ENCODE assay signal across 9 mouse cellular contexts in the genomic region with DNA sequence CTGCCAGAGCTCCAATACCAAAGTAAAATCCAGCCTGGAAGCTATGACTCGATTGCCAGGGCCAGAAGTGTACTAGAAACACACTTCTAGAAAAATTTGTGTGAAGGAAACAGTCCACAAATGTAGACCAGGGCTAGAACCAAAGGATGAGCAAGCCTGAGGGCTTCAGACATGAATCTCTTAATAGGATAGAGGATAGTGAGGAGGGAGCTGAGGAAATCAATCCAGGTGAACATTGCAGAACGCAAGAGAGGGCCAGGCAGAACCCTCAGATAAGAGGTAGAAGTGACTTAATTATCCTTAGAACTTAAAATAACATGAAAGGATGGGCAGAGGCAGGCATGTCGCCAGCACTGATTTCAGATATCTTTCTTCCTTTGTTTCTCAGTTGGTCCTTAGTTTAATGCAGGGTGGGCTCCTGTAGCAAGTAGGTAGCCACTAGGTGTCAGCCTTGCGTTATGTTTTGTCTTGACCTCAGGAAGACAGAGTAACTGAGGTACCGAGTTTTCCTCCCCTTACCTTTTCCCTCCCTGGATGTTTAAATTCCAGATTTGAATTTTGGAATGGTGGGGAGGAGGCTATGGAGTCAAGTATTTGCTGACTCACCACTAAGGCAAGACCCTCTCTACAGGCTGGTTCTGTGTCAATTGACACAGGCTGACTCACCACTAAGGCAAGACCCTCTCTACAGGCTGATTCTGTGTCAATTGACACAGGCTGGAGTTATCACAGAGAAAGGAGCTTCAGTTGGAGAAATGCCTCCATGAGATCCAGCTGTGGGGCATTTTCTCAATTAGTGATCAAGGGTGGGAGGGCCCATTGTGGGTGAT. TPM values are rescaled to one million over a fixed set of nuclear protein-coding genes. Genes with fewer than 3 reads are reported as not detected.
A peak's percentile ranks its signal among the peaks of the same experiment; 100 is the strongest.
DNase-seq lines count a peak whose midpoint lies in the region; ATAC-seq lines count a peak whose summit lies in the region.
"Had no signal": no experiment of that assay in that cellular context is flagged by ENCODE, and none has a peak within 500 bp of the region (broad histone marks: within the 10 kb centered on the region; RNA-seq: fewer than 3 reads in every experiment).

No protein-coding gene starts in this region.

- no peaks in the 10 kb centered on the region for H3K4me1 ChIP-seq in heart, embryonic 15.5 days (replicated peaks)
- H3K4me1 ChIP-seq in kidney, embryonic 15.5 days: no peaks in the 10 kb centered on the region

- H3K36me3 ChIP-seq in heart, embryonic 15.5 days: no peaks in the 10 kb centered on the region
- H3K36me3 ChIP-seq in kidney, embryonic 15.5 days: no peaks in the 10 kb centered on the region

- peak; percentile 61 to 65 for DNase-seq in B cell, adult 2 months
- DNase-seq in NIH3T3 (ENCODE audit: low read depth): peak; percentile 84
- peak; percentile 80 for DNase-seq in embryo, embryonic 11 days
- peak; percentile 33 to 63 for DNase-seq in lung, adult 18-20 months

- H3K4me2 ChIP-seq in heart, embryonic 15.5 days: no peak overlapping the region
- H3K4me2 ChIP-seq in kidney, embryonic 15.5 days: no peak overlapping the region

- no peak overlapping the region for H3K27ac ChIP-seq in heart, embryonic 15.5 days
- no peak overlapping the region for H3K27ac ChIP-seq in kidney, embryonic 15.5 days

- peak; percentile 62; the same call in 1 of the 2 replicates for ATAC-seq in heart, embryonic 15.5 days (replicated peaks; ENCODE audit: insufficient number of reproducible peaks, insufficient read depth, low FRiP score, low read depth)
- peak; percentile 82 for ATAC-seq in kidney, embryonic 15.5 days (replicated peaks; ENCODE audit: low FRiP score)
- peak; percentile 58; the same call in 1 of the 2 replicates for ATAC-seq in neutrophil, adult 5-6 weeks (ENCODE audit: extremely low read depth, insufficient number of reproducible peaks, low FRiP score, poor library complexity, severe bottlenecking)
- no peak for ATAC-seq in erythroid progenitor cell, adult 5-6 weeks (replicated peaks; ENCODE audit: low FRiP score, poor library complexity, severe bottlenecking)

- no peaks in the 10 kb centered on the region for H3K27me3 ChIP-seq in heart, embryonic 15.5 days
- H3K27me3 ChIP-seq in kidney, embryonic 15.5 days: no peaks in the 10 kb centered on the region

- H3K4me3 ChIP-seq in heart, embryonic 15.5 days: no peak overlapping the region
- no peak overlapping the region for H3K4me3 ChIP-seq in kidney, embryonic 15.5 days (replicated peaks)
- H3K4me3 ChIP-seq: erythroblast, embryonic 14.5 days had no signal

- H3K9me3 ChIP-seq in heart, embryonic 15.5 days (replicated peaks): no peaks in the 10 kb centered on the region
- no peaks in the 10 kb centered on the region for H3K9me3 ChIP-seq in kidney, embryonic 15.5 days (replicated peaks)

- WGBS in heart, embryonic 15.5 days: 20% methylated on average over 5 of the region's 5 CpGs
- WGBS in kidney, embryonic 15.5 days: 30% methylated on average over 5 of the region's 5 CpGs

- H3K9ac ChIP-seq in heart, embryonic 15.5 days: no peak overlapping the region
- H3K9ac ChIP-seq in kidney, embryonic 15.5 days: no peak overlapping the region

RNA-seq across cellular contexts. Expression of gene Cp, which starts 52.2 kb away (rescaled TPM):
- polyA plus RNA-seq in heart, embryonic 15.5 days (2015; fragmentation: Nextera tagmentation; extraction: Ambion mirVana): 1.6 and 1.8 TPM in 2 replicates
- 1.4 and 2.4 TPM in 2 replicates for polyA plus RNA-seq in kidney, embryonic 15.5 days (2015; fragmentation: Nextera tagmentation; extraction: Ambion mirVana)
- total RNA-seq in neutrophil, adult 5-6 weeks (2017): 0.12 and 0.25 TPM in 2 replicates
- total RNA-seq in erythroid progenitor cell, adult 5-6 weeks (2015; ENCODE audit: low replicate concordance): 1.3 and 1.8 TPM in 2 replicates
- total RNA-seq in erythroid progenitor cell, adult 5-6 weeks (2017; ENCODE audit: low replicate concordance): 0.23 and 3.6 TPM in 2 replicates
- polyA plus RNA-seq: erythroblast, embryonic 14.5 days had no signal
